Mouse (Mus musculus) lung, postnatal 0 days (tissue): Measurements from ENCODE around the gene Tuba3a. TPM values are rescaled to one million over a fixed set of nuclear protein-coding genes. Genes with fewer than 3 reads are reported as not detected.

Experiments used
- ATAC-seq: fragments of 200-750 bp; cut with Nextera tagmentation; 2 replicates; pipeline ENCODE4 v1.8.0; 2017; ENCODE audit warnings: moderate library complexity
- DNase-seq: peaks from one replicate; pipeline ENCODE4 v3.0.0-alpha.2; 2016; ENCODE audit warnings: low spot score
- H3K27ac ChIP-seq: fragments of 300-500 bp; sonication (generic); 2 replicates; pipeline ENCODE4 v1.5.1; 2014; ENCODE audit warnings: antibody characterized with exemption, mild to moderate bottlenecking, low read length, mixed read lengths
- H3K27me3 ChIP-seq: fragments of 300-500 bp; sonication (generic); replicated peaks from 2 replicates; pipeline ENCODE4 v1.6.1; 2014; ENCODE audit warnings: low read length, mixed read lengths; ENCODE audit not compliant: insufficient read depth
- H3K36me3 ChIP-seq: fragments of 300-500 bp; sonication (generic); 2 replicates; pipeline ENCODE4 v1.6.1; 2014; ENCODE audit warnings: low read length, mixed read lengths; ENCODE audit not compliant: insufficient read depth
- H3K4me1 ChIP-seq: fragments of 300-500 bp; sonication (generic); 2 replicates; pipeline ENCODE4 v1.6.1; 2014; ENCODE audit warnings: antibody characterized with exemption, low read depth, low read length, mixed read lengths; ENCODE audit not compliant: insufficient read depth
- H3K4me2 ChIP-seq: fragments of 300-500 bp; sonication (generic); replicated peaks from 2 replicates; pipeline ENCODE4 v1.6.1; 2014; ENCODE audit warnings: low read depth, mild to moderate bottlenecking, low read length, moderate library complexity, mixed read lengths
- H3K4me3 ChIP-seq: fragments of 300-500 bp; sonication (generic); 2 replicates; pipeline ENCODE4 v1.5.1; 2014; ENCODE audit warnings: low read depth, low read length
- H3K9ac ChIP-seq: fragments of 300-500 bp; sonication (generic); replicated peaks from 2 replicates; pipeline ENCODE4 v1.6.1; 2014; ENCODE audit warnings: low read depth, mild to moderate bottlenecking
- H3K9me3 ChIP-seq: fragments of 300-500 bp; sonication (generic); 2 replicates; pipeline ENCODE4 v1.6.1; 2016; ENCODE audit warnings: low read length, mixed read lengths
- CTCF ChIP-seq: IDR thresholded peaks from 2 replicates; pipeline ENCODE4 v1.5.1; 2016; ENCODE audit warnings: antibody characterized with exemption, mild to moderate bottlenecking
- EP300 ChIP-seq: IDR thresholded peaks from 2 replicates; pipeline ENCODE4 v1.6.1; 2016; ENCODE audit warnings: antibody characterized with exemption, mild to moderate bottlenecking, control low read depth
- WGBS: fragments of 180-500 bp; shearing (Covaris S2); extraction: QIAGEN DNeasy Blood & Tissue Kit; methylation state at CpG from one replicate; pipeline ENCODE4 v1.1.7; 2014; 5-methylcytosine and 5-hydroxymethylcytosine counted together
- polyA plus RNA-seq: library from polyadenylated mRNA; unstranded; fragments of >200 nt; fragmentation: Nextera tagmentation; extraction: Ambion mirVana; gene quantifications from 2 replicates; pipeline ENCODE4 v1.2.1, GENCODE M21; 2015

Gene Tuba3a
- polyA plus RNA-seq, 1 experiment from 2014 or later, result not detected

GRCm38 (mm10) chr6:125253863-125254715 lies 31.8 kb downstream of the Tuba3a start:
- TF ChIP-seq EP300 (no peak), CTCF (no peak)
- H3K27me3 ChIP-seq, result no peaks in the 10 kb centered on the region
- ATAC-seq (no peak), DNase-seq (no peak)
- H3K36me3 ChIP-seq, result no peaks in the 10 kb centered on the region
- H3K4me3 ChIP-seq, result no peak overlapping the region
- H3K9ac ChIP-seq, result no peak overlapping the region
- no peak overlapping the region for H3K4me2 ChIP-seq
- H3K9me3 ChIP-seq, result no peaks in the 10 kb centered on the region
- no peak overlapping the region for H3K27ac ChIP-seq
- 70% methylated on average over 14 of the region's 14 CpGs for WGBS
- no peaks in the 10 kb centered on the region for H3K4me1 ChIP-seq

GRCm38 (mm10) chr6:125252711-125253110 lies 33.1 kb downstream of the Tuba3a start:
- no peaks in the 10 kb centered on the region for H3K4me1 ChIP-seq
- whole genome bisulfite sequencing, result 81% methylated on average over 8 of the region's 8 CpGs
- H3K4me2 ChIP-seq, result no peak overlapping the region
- H3K4me3 ChIP-seq, result no peak overlapping the region
- H3K36me3 ChIP-seq, result no peaks in the 10 kb centered on the region
- no peak overlapping the region for H3K9ac ChIP-seq
- ATAC-seq (no peak), DNase-seq (no peak)
- H3K9me3 ChIP-seq, result no peaks in the 10 kb centered on the region
- TF ChIP-seq CTCF (no peak), EP300 (no peak)
- no peaks in the 10 kb centered on the region for H3K27me3 ChIP-seq
- H3K27ac ChIP-seq, result no peak overlapping the region

GRCm38 (mm10) chr6:125252285-125252684 lies 33.6 kb downstream of the Tuba3a start:
- Histone ChIP-seq H3K4me2 (no peak overlapping the region), H3K4me3 (no peak overlapping the region), H3K9me3 (no peaks in the 10 kb centered on the region), H3K27me3 (no peaks in the 10 kb centered on the region), H3K27ac (no peak overlapping the region), H3K9ac (no peak overlapping the region), H3K36me3 (no peaks in the 10 kb centered on the region), H3K4me1 (no peaks in the 10 kb centered on the region)
- ATAC-seq (no peak), DNase-seq (peak; percentile 16)
- WGBS, result 61% methylated on average over 3 of the region's 3 CpGs
- no peak for TF ChIP-seq CTCF
- TF ChIP-seq EP300, result no peak

GRCm38 (mm10) chr6:125244551-125244950 lies 41.3 kb downstream of the Tuba3a start:
- no peaks in the 10 kb centered on the region for H3K27me3 ChIP-seq
- DNase-seq (no peak), ATAC-seq (no peak)
- WGBS, result 6% methylated on average over 1 of the region's 1 CpGs
- H3K27ac ChIP-seq, result no peak overlapping the region
- H3K36me3 ChIP-seq, result no peaks in the 10 kb centered on the region
- H3K4me1 ChIP-seq, result no peaks in the 10 kb centered on the region
- TF ChIP-seq CTCF, result no peak
- TF ChIP-seq EP300, result no peak
- H3K4me3 ChIP-seq, result no peak overlapping the region
- H3K9me3 ChIP-seq, result no peaks in the 10 kb centered on the region
- no peak overlapping the region for H3K4me2 ChIP-seq
- no peak overlapping the region for H3K9ac ChIP-seq

- ATAC-seq (no peak), DNase-seq (no peak)
- WGBS, result 74% methylated on average over 8 of the region's 8 CpGs
- Histone ChIP-seq H3K4me3 (no peak overlapping the region), H3K9me3 (no peaks in the 10 kb centered on the region), H3K36me3 (no peaks in the 10 kb centered on the region), H3K27ac (no peak overlapping the region), H3K27me3 (no peaks in the 10 kb centered on the region), H3K4me2 (no peak overlapping the region), H3K4me1 (no peaks in the 10 kb centered on the region; the same call in 1 of the 2 replicates), H3K9ac (no peak overlapping the region)
- TF ChIP-seq CTCF (no peak), EP300 (no peak)
Measured at GRCm38 (mm10) chr6:125241566-125241965, 44.3 kb downstream of the Tuba3a start.

- H3K27ac ChIP-seq, result no peak overlapping the region
- H3K27me3 ChIP-seq, result no peaks in the 10 kb centered on the region
- H3K9me3 ChIP-seq, result no peaks in the 10 kb centered on the region
- no peaks in the 10 kb centered on the region; the same call in 1 of the 2 replicates for H3K4me1 ChIP-seq
- TF ChIP-seq CTCF (no peak), EP300 (no peak)
- no peak for ATAC-seq
- H3K36me3 ChIP-seq, result no peaks in the 10 kb centered on the region
- no peak overlapping the region for H3K4me3 ChIP-seq
- H3K9ac ChIP-seq, result no peak overlapping the region
- no peak overlapping the region for H3K4me2 ChIP-seq
- 75% methylated on average over 5 of the region's 5 CpGs for WGBS
- no peak for DNase-seq
Measured at GRCm38 (mm10) chr6:125240617-125241016, 45.2 kb downstream of the Tuba3a start.
